Mouse (Mus musculus): Measurements from ENCODE around the gene Ccdc88a. TPM values are rescaled to one million over a fixed set of nuclear protein-coding genes. Genes with fewer than 3 reads are reported as not detected.

The Ccdc88a gene
- 1 to 10 TPM; 1.3 to 1.8 TPM for polyA plus RNA-seq (2017; shearing (Covaris generic))

DNA sequence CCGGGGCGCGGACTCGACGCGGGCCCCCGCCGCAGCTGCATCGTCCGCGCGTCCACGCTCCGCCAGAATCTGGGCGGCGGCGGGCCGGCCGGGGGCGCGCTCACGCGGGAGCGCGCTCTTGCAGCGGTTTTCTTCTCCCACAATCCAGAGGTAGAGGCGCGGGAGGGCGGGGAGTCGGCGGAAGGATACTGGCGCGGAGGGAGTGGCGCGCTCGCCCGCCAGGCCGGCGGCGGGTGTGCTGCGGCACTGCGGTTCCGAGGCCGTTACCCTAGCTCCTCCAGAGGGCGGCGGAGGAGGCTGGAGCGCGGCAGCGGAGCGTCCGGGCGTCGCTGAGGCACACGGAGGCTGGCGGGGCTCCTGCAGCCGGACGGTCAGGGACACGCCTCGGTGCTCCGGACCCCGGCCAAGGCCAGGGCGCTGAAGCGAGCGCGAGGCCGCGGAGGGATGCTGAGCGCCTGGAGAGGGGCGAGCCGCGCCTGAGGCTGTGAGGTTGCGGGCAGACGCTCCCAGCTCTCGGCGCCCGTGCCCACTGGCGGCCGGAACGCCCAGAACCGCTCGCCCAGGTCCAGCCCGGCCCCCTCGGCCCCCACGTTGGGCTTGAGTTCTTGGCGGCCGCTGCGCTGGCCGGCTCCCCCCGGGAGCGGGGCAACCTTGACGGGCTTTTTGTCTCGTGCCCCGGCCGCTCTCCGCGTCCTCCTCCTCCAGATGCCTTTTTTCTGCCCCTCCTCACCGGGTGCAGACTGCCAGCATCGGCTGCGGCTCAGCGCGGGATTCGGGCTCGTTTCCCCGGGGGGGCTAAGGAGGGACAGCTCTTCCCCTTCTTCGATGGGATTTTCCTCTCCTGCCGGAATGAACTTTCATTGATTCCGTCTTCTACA, at the start of gene Ccdc88a:
TSS of gene Ccdc88a (plus strand) at position 263 of the 878 bp plus-strand sequence.
- ATAC-seq = peak; percentile 86

GRCm38 (mm10) chr11:29335505-29335904, 38.0 kb upstream of the Ccdc88a start:
- ATAC-seq = no peak

DNA sequence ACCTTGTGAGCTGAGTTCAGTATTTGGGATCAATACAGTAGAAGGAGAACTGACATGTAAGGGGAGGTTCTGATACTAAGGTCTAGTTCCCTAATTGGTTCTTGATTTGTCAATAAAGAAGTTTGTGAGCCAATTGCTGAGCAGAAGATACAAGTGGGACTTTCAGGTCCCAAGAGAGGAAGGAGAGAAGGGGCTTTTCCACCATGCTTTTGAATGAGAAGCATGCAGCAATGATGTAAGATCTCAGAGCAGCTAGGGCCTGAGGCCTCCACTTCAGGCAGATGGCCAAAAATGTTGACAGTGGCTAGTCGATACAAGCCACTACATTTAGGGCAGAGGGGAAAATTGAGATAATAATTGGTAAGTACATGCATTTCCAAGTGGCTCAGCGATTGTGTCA, 32.2 kb upstream of the Ccdc88a start:
- no peak for ATAC-seq

DNA sequence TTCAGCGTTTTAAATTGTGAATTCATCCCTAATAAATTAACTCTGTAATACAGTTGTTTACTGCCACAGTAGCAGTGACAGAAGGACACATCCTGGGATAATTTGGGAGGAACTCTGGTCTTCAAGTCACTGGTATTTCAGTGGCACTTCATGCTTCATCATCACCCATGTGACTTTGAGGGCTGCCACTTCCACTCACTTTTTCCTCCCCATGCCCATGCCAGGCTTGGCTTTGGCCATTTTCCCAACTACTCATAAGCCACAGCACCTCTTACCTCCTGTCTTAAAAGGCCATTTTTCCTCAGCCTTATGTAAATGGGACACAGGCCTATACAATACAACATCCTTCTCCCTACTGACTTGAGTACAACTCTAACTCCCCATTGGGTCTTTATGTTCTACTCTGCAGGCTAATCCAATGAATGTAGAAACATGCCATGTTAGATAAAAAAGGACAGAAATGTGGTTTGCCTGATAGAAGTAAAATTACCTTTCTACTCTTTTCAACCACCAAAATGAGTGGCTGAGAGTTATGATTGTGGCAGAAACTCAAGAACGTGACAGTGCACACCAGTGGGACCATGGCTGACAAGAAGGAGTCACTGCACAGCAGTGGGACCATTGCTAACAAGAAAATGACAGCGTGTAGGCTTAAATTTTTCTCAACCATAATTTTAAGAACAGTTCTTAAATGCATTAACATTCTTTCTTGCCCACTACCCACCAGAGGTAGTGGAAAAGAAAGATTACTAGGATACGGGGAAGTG, 28.4 kb upstream of the Ccdc88a start:
- no peak for ATAC-seq

DNA sequence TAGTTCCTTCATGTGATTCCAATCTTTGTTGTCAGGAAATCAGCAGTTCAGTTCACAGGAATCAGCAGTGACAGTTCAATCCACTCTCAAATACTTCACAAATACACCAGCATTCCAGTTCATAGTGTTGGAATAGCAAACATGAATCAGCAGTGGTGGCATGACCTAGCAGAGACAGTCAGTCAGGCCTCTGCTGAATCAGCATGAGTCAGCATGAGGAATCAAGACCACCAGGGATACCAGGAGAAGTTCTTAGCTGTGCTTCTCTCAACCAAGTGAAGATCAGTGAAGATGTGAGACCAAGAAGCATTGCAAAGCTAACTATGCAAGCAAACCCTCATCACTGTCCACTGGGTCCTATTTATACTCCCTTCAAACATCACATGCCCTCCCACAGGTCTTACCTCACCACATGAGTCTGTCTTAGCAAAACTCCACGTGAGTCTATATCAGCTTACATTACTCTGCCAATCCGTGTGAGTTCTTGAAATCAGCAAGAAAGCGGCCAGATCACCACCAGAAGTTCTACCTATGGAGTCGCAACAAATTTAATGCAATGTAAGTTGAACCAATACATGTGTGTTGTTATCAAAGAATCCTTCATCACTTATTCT, 27.7 kb upstream of the Ccdc88a start:
- ATAC-seq = no peak

GRCm38 (mm10) chr11:29350891-29351290, 22.6 kb upstream of the Ccdc88a start:
- ATAC-seq = no peak

GRCm38 (mm10) chr11:29352214-29352613, 21.2 kb upstream of the Ccdc88a start:
- ATAC-seq = no peak

DNA sequence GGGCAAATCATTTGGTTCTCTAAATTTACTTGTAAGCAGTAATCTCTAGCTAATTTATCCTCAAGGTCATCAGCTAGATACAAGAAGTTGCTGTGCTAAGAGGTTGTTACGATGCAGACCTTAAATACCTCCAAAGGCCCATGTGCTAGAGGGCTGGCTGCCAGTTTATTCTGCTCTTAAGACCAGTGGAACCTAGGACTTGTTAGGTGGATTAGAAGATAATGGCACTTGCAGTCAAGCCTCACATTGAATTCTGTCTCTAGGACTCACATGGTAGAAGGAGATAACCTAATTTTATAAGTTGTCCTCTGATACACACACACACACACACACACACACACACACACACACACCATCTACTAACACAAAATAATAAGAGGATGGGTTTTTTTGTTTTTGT, 5.3 kb upstream of the Ccdc88a start:
- no peak for ATAC-seq

- ATAC-seq = no peak
Observed at GRCm38 (mm10) chr11:29373050-29373395, 435 bp upstream of the Ccdc88a start.

- ATAC-seq = no peak
Observed at GRCm38 (mm10) chr11:29374274-29374656, 807 bp downstream of the Ccdc88a start.

DNA sequence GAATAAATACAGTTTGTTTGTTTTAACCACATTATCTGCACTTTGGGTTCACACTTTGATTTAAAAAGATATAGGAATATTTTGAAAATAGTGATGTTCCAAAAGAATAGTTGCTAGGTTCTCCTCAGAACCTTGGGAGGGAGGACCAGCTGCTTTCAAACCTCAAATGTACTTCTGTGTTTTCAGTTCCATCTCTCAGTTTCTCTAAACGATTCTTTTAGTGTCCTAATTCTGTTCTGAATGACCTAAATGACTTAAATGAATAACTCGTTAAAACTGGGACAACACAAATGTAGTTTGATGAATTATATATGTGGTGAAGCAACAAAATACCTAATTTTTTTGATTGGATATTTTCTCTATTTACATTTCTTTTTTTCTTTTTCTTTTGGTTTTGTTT, 3.2 kb downstream of the Ccdc88a start:
- ATAC-seq = no peak

DNA sequence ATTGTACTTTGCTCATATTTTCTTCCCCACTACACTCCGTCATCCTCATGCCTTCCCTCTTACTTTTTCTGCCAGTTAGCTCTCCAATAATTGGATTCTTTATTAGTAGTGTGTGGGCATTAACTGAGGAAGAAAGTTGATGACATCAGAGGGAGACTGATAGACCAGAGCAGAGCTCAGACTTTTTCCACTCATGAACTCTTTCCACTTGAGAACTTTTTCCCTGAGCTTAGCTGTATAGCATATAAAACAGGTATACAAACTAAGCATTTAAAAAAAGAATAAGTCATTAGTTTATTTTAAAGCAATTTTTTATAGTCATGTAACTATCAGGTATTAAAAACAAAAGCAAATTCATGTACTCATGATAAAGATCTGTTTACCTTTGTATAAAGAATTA, 5.3 kb downstream of the Ccdc88a start:
- ATAC-seq = no peak

- ATAC-seq = no peak
Observed at GRCm38 (mm10) chr11:29383493-29383892, 10.0 kb downstream of the Ccdc88a start.

DNA sequence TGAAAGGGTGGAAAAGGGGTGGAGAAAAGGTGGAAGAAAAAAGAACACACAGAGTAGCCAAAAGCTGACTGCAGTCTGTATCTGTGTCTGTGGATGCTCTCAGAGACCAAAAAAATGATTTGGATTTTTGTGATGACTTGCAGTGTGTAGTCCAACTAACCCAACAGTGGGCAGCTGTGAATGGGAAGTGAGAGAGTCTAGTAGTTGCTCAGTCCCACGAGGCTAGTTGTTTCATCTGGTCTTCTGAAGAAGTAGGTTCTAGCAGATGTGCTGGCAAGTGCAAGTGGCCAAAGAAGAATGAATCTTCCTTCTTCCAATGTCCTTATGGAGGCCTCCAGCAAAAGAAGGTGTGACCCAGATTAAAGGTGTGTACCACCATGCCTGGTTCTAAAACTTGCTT, 10.5 kb downstream of the Ccdc88a start:
- no peak for ATAC-seq

DNA sequence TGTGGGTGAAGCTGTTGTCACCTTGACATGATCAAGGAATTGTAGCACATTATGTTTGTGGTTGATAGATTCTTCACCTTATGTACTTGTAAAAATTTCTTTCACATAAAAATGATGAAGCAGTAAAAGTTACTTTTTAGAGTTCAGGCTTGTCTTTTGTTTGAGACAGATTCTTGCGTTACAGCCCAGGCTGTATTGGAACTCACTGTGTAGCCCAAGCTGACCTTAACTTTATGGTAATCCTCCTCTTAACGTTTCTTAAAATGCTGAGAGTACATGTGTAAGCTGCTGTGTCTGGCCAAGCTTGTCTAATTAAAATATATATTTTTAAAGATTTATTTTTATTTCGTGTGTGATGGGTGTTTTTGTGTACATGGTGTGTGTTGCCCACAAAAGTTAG, 11.2 kb downstream of the Ccdc88a start:
- no peak for ATAC-seq

GRCm38 (mm10) chr11:29389913-29390312, 16.5 kb downstream of the Ccdc88a start:
- ATAC-seq = no peak

GRCm38 (mm10) chr11:29395135-29395746, 21.8 kb downstream of the Ccdc88a start:
- ATAC-seq = no peak

GRCm38 (mm10) chr11:29400374-29400773, 26.9 kb downstream of the Ccdc88a start:
- no peak for ATAC-seq

DNA sequence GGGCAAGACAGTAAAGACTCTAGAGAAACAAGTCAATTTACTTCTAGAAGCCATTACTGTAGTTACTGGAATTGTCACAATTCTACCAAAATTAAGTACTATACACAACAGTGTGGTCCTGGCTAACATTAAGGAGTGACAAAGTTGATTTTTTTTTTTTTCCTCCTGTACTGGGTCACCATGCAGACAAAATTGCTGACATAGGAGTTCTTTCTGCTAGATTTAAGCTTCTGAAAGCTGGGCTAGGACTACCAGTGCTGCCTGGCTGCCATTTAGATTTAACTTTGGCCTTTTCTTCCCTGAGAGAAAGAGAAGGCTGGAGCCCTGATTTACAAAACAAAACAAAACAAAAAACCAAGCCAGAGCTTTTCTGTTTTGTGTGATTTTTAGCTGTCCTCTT, 32.8 kb downstream of the Ccdc88a start:
- ATAC-seq = no peak

GRCm38 (mm10) chr11:29423496-29423895, 50.0 kb downstream of the Ccdc88a start:
- ATAC-seq = no peak

DNA sequence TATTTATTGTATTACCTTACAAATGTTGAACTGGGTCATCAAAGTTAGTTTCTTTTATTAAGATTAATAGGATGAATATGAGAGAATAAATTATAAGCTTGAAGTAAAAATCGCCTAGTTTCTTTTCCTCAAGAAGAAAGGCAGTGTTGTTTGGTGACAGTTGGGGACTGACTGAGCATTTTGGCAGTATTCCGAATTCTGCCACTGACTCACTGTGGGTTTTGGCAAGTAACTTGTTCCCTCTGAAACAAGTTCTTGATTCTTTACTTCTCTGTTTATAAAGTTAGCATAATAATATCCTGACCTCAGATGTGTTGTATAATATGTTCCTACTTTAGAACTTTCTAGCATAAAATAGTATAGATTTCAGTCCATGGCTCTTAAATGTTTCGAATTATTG, 55.3 kb downstream of the Ccdc88a start:
- ATAC-seq = no peak

- ATAC-seq = no peak
Observed at GRCm38 (mm10) chr11:29431011-29431410, 57.6 kb downstream of the Ccdc88a start.

DNA sequence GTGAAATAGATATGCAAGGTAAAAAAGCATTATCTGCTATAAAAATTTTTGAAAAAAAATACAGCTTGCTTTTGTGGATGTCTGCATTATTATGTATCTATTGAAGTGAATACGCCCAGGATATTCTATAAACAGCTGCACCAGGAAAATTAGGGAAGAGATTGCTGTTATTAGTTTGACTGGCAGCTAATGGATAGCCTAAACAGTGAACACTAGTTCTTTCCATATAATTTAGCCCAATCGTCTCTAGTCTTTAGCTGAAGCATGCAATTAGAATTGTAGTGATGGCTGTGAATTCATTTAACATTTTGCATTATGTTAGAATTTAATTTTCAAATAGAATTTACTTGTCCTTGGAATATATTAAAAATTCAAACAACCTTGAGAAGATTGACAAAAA, 75.3 kb downstream of the Ccdc88a start:
- ATAC-seq = no peak
